Mouse (Mus musculus): ENCODE results near the gene Svs3b.
"Not testable (repeated sequence)": the region's sequence is repeated elsewhere in the genome, so short reads cannot be mapped to it uniquely, and the experiment has no call there.

Svs3b gene

DNA sequence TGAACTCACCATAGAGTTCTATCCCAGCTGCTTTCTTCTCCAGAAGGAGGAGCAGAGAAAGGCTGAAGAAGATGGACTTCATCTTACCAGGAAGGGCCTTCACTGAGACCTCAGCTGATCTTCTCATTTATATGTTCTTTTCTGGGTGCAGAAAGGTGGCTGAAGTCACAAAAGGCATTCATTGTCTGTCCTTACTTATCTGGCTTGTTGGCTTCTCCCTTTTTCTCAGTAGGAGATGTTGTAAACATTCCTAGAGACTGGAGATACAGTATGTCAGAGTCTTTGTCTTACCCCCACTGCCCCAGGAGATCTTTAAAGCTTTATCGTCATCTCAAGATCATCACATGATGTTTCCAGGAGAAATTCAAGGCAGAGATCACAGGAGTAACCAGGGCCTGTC is at the start of gene Svs3b:
TSS of gene Svs3b (minus strand) at position 101 of the 400 bp plus-strand sequence.
- DNase-seq (ENCODE audit: low spot score): not testable (repeated sequence)

DNA sequence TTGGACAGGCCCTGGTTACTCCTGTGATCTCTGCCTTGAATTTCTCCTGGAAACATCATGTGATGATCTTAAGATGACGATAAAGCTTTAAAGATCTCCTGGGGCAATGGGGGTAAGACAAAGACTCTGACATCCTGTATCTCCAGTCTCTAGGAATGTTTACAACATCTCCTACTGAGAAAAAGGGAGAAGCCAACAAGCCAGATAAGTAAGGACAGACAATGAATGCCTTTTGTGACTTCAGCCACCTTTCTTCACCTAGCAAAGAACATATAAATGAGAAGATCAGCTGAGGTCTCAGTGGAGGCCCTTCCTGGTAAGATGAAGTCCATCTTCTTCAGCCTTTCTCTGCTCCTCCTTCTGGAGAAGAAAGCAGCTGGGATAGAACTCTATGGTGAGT is 32.5 kb upstream of the Svs3b start, which contains the start of gene Svs3a:
TSS of gene Svs3a (plus strand) at position 301 of the 400 bp plus-strand sequence.
- not testable (repeated sequence) for DNase-seq (ENCODE audit: low spot score)

DNA sequence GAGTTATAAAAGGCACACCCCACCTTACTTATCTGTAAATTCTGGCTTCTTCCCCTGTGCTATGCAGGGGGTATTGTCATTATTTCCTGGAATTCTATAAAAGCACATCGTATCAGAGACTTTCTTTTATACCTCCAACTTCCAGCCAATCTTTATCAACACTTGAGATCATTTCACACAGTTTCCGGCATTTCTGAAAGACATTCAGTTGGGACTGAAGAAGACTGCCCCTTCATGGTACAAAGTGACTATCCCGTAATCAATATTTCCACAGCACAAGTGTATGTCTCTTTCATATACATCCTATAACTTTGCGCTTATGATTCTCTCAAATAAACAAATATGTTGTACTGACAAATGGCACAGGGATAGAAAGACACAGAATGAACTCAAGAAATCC is 21.9 kb upstream of the Svs3b start, which contains the start of gene Svs4:
TSS of gene Svs4 (minus strand) at position 101 of the 400 bp plus-strand sequence.
- no peak for DNase-seq (ENCODE audit: low spot score)

DNA sequence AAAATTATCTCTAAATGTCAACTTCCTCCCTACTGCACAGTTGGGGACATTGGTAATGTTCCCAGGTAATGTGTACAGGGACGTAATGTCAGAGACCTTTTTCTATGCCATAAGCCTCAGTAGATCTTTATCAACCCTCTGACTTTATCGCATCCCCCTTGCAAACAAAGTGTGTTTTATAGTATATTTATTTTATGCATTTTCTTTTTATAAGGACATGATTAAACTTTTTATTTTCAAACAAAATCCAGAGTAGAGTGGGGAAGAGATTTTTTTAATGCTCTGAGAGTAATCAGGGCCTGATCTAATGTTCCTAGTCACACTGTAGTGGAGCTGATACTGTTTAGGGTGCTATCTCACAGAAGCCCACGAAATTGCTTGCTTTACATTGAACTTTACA is 18.1 kb downstream of the Svs3b start, which contains the start of gene Svs2:
TSS of gene Svs2 (minus strand) at position 101 of the 400 bp plus-strand sequence.
- DNase-seq (ENCODE audit: low spot score): no peak

DNA sequence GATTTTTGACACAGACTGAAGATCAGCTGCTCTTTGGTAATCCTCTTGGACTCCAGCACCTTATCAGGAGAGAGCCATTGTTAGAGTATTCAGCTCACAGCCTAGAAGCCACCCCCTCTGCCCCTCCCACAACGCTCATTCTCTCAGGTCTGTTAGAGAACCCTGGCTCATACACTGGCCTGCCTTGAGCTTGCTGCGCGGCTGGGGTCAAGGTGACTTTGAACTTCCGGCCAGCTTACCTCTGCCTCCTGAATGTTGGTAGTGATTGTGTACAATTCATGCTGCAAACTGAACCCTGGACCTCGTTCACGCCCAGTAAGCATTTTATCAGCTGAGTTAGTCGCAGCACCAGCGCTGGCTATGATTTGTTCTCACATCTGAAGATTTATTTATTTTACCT is 23.8 kb downstream of the Svs3b start:
- DNase-seq (ENCODE audit: low spot score): no peak

DNA sequence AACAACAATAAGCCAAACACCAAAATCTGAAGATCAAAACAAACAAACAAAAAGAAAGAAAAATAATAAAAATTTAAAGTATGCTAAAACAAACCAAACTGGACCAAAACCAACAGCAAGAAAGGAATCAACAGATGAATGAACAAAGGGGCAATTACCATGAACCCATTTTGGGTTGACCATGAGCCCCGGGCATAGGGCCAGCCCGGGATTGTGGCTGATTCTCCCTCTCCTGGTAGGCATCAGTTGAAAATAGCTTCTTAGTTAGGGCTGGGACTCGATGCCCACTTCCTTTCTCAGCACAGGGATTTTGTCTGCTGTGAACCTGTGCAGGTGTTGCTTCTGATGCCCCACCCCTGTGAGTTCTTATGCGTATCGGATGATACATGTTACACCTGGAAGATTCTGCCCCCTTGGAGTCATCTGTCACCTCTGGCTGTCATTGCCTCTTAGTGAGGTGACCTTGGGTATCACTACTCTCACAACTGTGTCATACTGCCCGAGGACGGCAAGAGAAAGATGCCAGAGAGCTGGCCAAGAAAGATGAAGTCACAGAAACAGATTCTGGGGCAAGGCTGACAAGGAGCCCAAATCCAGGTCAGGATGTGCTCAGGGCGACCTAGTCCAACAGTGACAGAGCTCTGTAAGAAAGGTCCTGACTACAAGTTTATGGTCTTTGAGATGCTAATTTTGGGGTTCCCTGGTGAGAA is 27.9 kb downstream of the Svs3b start:
- DNase-seq (ENCODE audit: low spot score): no peak

DNA sequence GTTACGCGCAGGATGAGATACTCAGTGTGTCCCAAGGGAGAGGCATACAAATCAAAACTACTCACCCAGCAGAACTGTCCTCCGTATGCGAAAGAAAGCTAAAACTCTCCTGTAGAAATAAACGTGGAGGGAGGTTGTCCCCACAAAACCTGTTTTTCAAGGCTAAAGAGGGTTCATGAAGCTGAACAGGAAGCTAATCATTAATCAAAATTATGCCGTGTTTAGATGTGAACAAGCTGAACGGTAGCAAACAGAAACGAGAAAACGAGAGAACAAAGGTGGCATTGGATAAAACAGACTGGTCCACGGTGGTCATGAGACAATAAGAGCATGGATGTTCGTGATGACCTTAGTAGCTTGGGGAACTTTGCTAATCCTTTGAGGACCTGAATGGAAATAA is 34.9 kb downstream of the Svs3b start, which contains the start of gene Wfdc15b:
TSS of gene Wfdc15b (minus strand) at position 139 of the 400 bp plus-strand sequence.
- DNase-seq (ENCODE audit: low spot score): no peak

DNA sequence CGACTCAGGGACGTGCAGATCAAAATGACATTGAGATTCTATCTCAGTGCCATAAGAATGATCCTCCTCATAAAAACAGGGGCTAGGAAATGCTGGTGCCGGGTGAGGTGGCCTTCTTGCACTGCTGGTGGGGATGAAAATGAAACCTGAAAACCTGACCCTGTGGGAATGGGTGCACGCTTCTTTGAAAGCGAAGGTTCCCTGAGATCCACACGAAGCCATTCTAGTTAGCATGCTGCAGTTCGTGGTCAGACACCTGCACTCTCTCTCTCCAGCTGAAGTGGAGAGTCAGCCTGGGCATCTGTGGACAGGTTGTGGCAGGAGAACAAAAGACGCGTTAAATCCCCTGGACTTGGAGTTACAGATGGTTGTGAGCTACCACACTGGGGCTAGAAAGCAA is 37.1 kb downstream of the Svs3b start:
- no peak for DNase-seq (ENCODE audit: low spot score)

DNA sequence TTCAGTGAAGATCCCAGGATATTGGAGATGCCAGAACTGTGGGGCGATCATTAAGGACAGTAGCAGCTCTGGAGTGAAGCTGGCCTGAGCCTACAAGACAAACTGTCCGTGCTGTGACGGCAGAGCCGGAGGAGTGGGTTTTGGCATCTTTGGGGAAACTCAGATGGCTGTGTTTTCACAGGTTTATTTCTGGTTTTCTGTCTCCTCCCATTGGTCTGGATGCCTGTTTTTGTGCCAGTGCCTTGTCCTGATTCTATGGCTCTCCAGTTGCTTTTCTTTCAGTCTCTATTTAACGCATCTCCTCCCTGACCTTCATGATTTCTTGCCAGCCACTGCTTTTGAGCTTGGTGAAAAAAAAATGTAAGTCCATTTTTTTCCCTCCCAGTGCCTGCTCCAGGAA is 43.7 kb downstream of the Svs3b start:
- DNase-seq (ENCODE audit: low spot score): no peak

DNA sequence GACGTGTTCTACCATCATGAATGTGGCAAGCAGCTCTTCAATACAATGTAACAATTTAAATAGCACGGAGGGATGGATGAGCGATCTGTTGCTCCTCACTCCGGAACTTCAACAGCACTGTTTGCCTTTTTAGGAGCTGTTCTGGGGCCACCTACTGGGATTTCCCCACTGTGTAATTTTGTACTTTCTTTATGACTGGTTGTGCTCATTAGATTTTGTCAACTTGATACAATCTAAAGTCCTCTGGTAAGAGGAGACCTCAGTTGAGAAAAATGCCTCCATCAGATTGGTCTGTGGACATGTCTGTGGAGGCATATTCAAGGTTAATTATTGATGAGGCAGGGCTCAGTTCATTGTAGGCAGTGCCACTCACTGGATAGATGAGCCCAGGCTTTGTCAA is 45.5 kb downstream of the Svs3b start:
- no peak for DNase-seq (ENCODE audit: low spot score)

DNA sequence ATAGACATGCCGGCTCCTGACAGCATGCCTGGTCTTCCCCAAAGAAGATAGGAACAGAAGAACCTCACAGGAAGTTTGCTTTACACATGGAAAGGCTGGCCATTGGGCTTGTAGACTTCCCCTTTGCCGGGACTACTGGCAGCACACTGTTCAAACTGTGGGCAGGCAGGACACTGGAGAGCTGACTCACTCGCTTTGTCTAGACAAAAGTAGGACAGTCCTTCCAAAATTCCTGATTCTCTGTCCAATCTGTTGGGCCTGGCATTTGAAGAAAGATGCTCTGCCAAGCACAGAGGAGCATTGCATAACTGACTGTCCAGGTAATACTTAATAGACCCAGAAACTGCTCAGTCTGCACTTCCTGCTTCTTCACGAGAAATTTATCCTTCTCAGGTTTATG is 49.8 kb downstream of the Svs3b start:
- no peak for DNase-seq (ENCODE audit: low spot score)

DNA sequence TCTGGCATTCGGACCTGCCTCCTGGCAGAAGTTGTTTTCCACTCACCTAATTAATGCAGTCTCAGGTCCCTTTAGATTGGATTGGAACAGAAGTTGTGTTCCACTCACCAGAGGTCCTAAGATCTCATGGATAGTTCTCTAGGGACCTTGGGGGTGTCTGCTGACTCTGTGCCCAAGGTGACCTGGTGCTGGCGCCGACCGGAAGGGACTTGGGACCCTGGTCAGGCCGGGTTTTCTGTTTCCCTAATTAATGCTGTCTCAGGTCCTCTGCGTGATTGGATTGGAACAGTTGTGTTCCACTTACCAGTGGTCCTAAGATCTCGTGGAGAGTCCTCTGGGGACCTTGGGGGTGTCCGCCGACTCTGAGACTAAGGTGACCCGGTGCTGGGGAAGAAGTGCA is 50.4 kb downstream of the Svs3b start:
- not testable (repeated sequence) for DNase-seq (ENCODE audit: low spot score)

Data from urinary bladder, postnatal 10 days (tissue).